Mouse (Mus musculus) cerebellum, adult 8-10 months (tissue): Measurements from ENCODE around the gene Crocc.

Experiments used
- DNase-seq: peaks from one replicate; pipeline ENCODE4 v3.0.0; 2022

Crocc gene

GRCm38 (mm10) chr4:141020220-141020619 lies 40.1 kb downstream of the Crocc start:
- DNase-seq, result no peak

GRCm38 (mm10) chr4:141017657-141018436 lies 42.5 kb downstream of the Crocc start:
- no peak for DNase-seq

GRCm38 (mm10) chr4:141016311-141016710 lies 44.0 kb downstream of the Crocc start:
- DNase-seq, result no peak

- DNase-seq, result no peak
Observed at GRCm38 (mm10) chr4:141015356-141015755, 45.0 kb downstream of the Crocc start.

- no peak for DNase-seq
Observed at GRCm38 (mm10) chr4:141014856-141015255, 45.5 kb downstream of the Crocc start.

- DNase-seq, result no peak
Observed at GRCm38 (mm10) chr4:141014114-141014513, 46.2 kb downstream of the Crocc start.

- DNase-seq, result no peak
Observed at GRCm38 (mm10) chr4:141012558-141012957, 47.8 kb downstream of the Crocc start.

GRCm38 (mm10) chr4:141011556-141012328 lies 48.6 kb downstream of the Crocc start:
- peak; percentile 64 for DNase-seq

GRCm38 (mm10) chr4:141010941-141011429 lies 49.4 kb downstream of the Crocc start:
- no peak for DNase-seq

GRCm38 (mm10) chr4:141010526-141010925 lies 49.8 kb downstream of the Crocc start:
- no peak for DNase-seq

GRCm38 (mm10) chr4:141010118-141010517 lies 50.2 kb downstream of the Crocc start, which contains the start of gene Mfap2:
Gene Mfap2, plus strand, starts transcription at chr4:141010418.
- DNase-seq, result no peak

- DNase-seq, result no peak
Observed at GRCm38 (mm10) chr4:141008028-141008427, 52.3 kb downstream of the Crocc start.

GRCm38 (mm10) chr4:141005983-141006382 lies 54.4 kb downstream of the Crocc start:
- no peak for DNase-seq

- DNase-seq, result no peak
Observed at GRCm38 (mm10) chr4:140996812-140997211, 63.5 kb downstream of the Crocc start.

- no peak for DNase-seq
Observed at GRCm38 (mm10) chr4:140995811-140996210, 64.5 kb downstream of the Crocc start.

GRCm38 (mm10) chr4:140993846-140994245 lies 66.5 kb downstream of the Crocc start:
- no peak for DNase-seq

- DNase-seq, result no peak
Observed at GRCm38 (mm10) chr4:140992215-140992614, 68.1 kb downstream of the Crocc start.

- no peak for DNase-seq
Observed at GRCm38 (mm10) chr4:140989447-140989846, 70.9 kb downstream of the Crocc start.

- no peak for DNase-seq
Observed at GRCm38 (mm10) chr4:140988706-140989290, 71.6 kb downstream of the Crocc start.

- DNase-seq, result no peak
Observed at GRCm38 (mm10) chr4:140987476-140987875, 72.9 kb downstream of the Crocc start.

GRCm38 (mm10) chr4:140986711-140987395 lies 73.5 kb downstream of the Crocc start, which contains the start of gene Atp13a2:
Gene Atp13a2, plus strand, starts transcription at chr4:140986873.
- DNase-seq, result peak; percentile 94

- no peak for DNase-seq
Observed at GRCm38 (mm10) chr4:140986024-140986710, 74.2 kb downstream of the Crocc start.
